Mouse (Mus musculus): Measurements from ENCODE around the gene Slc8b1. TPM values are rescaled to one million over a fixed set of nuclear protein-coding genes. Genes with fewer than 3 reads are reported as not detected.

Gene Slc8b1
- total RNA-seq, 2 experiments from 2014 or later: 12.5 to 13.0 TPM

DNA sequence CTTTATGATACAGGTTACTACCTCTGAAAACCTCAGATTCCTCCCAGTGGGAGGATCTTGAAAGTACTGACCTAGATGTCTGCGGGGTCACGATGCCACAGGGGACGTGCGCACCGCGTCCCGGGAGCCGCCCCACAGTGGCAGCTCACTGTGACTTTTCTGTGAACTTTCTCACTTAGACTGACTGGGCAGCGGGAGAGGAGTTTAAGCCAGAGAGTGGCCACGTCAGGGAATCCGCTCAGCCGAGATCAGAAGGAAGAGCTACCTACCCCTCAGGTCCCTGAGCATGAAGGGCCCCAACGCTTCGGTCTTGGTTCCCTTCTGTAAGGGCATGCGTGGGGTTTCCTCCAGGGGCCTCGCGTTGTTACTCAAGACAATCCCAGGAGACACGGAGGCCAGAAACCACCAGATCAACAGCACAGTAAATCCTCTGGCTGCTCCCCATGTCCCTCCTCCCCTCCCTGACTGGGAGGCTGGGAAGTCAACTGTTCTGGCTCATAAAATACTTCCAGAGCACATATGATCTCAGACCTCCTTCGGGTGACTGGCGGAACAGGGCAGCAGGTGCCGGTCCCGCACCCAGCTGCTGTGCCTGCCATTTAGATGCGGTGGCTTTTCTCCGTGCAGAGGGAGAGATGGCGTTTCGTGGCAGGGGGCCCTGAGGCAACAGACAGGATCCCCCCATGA is 68.4 kb downstream of the Slc8b1 start:
- intact Hi-C loops (cut with DNase I; ENCODE audit: low total_unique reads): no loop called here
- peak; percentile 81 for DNase-seq

DNA sequence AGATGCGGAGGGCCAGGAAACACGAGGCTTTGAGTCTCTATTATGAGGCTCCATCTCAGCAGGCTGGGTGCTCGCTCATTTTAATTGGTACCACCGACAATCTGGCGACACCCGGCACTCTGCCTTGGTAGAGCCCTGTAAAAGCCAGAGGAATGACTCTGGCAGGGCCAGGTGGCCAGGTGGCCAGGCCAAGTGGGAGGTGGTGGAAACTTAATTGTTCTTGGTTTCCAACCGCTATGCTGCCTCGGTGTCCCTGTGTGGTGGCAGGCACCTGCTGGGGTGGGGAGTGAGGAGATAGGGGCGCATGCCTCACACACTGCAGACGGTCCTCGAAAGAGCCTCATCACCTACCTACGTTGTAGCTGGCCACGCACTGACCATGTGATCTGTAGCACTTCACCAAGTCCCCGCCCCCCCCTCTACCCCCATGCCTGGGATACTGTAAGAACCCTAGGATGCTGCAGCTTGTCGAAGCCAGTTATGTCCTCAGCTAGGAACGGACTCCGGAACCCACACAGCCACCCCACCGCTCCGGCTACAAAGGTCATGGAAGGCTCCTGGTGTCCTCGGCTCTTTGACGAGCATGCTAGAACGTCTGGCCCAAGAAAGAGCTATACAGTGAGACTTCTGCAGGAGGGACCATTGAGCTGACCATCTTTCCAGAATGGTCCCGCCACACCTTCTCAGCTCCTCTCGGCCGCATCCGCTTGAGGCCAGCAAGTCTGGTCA is 69.1 kb downstream of the Slc8b1 start:
- DNase-seq: no peak

DNA sequence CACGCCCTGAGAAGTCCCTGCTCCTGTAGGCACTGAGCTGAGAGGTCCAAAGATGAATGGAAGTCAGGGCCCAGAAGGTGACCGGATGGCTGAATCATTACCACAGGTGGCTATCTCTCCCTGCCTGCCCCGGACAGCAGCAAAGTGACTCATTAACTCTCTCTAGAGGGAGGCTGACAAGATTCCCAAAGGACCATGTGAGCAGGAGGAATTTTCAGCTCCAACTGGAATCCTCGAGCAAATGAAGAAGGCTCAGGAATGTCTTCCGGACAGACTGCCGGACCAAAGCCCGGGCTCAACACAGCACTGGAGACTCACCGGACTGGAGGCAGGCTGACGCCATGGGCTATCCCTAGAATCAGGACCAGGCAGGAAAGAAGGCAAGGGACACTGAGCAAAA is 71.0 kb downstream of the Slc8b1 start:
- no peak for DNase-seq
- intact Hi-C loops (cut with DNase I; ENCODE audit: low total_unique reads): no loop called here

More for the DNA sequence above, 69.1 kb downstream of the Slc8b1 start:
- intact Hi-C loops (cut with DNase I; ENCODE audit: low total_unique reads): no loop called here

DNA sequence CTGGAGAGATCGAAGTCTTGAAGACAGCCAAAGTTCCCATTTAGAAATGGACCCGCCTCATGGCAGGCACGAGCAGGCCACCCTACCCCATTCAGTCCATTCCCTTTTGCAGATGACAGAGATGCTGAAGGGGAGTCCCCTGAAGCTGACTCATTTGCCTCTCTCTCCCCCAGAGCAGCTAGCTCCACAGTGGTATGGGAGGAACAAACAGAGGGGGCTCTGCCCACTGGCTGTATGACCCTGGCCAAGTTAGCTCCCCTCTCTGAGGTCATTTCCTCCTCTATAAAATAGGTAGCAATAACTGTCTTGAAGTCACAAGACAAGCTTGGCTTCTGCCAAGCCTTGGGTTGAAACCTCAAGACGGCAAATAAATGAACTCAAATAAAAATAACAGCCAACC is 72.5 kb downstream of the Slc8b1 start:
- intact Hi-C loops (cut with DNase I; ENCODE audit: low total_unique reads): no loop called here
- DNase-seq: no peak

Other genes starting within 250 kb of the Slc8b1 start
- gene Lhx5, start 79.5 kb upstream of the Slc8b1 start, total RNA-seq (2021): not detected
- gene Sdsl, start 38.4 kb upstream of the Slc8b1 start, total RNA-seq (2021): under 1 TPM; 0.40 to 0.55 TPM
- gene Sds, start 34.6 kb upstream of the Slc8b1 start, total RNA-seq (2021): not detected
- 10 to 100 TPM; 31.7 to 34.3 TPM for gene Plbd2, start 7.5 kb upstream of the Slc8b1 start, total RNA-seq (2021)
- gene Tpcn1, start 77.5 kb downstream of the Slc8b1 start, total RNA-seq (2021): 10 to 100 TPM; 47.6 to 50.9 TPM
- gene Iqcd, start 77.8 kb downstream of the Slc8b1 start, total RNA-seq (2021): under 1 TPM in 1 of 2 experiments, not detected in 1; 0.13 TPM
- 1 to 10 TPM; 4.3 to 5.3 TPM for gene Rita1, start 101.4 kb downstream of the Slc8b1 start, total RNA-seq (2021)
- 10 to 100 TPM; 20.1 to 22.3 TPM for gene Ddx54, start 101.6 kb downstream of the Slc8b1 start, total RNA-seq (2021)
- gene Cfap73, start 123.1 kb downstream of the Slc8b1 start, total RNA-seq (2021): not detected
- gene Rasal1, start 137.6 kb downstream of the Slc8b1 start, total RNA-seq (2021): not detected
- gene Dtx1, start 200.8 kb downstream of the Slc8b1 start, total RNA-seq (2021): under 1 TPM; 0.66 to 0.76 TPM
- under 1 TPM in 1 of 2 experiments, not detected in 1; 0.13 TPM for gene Oas2, start 238.7 kb downstream of the Slc8b1 start, total RNA-seq (2021)